Mouse (Mus musculus): ENCODE data around the gene Plekhg5.
A peak's percentile ranks its signal among the peaks of the same experiment; 100 is the strongest.

Plekhg5 gene

DNA sequence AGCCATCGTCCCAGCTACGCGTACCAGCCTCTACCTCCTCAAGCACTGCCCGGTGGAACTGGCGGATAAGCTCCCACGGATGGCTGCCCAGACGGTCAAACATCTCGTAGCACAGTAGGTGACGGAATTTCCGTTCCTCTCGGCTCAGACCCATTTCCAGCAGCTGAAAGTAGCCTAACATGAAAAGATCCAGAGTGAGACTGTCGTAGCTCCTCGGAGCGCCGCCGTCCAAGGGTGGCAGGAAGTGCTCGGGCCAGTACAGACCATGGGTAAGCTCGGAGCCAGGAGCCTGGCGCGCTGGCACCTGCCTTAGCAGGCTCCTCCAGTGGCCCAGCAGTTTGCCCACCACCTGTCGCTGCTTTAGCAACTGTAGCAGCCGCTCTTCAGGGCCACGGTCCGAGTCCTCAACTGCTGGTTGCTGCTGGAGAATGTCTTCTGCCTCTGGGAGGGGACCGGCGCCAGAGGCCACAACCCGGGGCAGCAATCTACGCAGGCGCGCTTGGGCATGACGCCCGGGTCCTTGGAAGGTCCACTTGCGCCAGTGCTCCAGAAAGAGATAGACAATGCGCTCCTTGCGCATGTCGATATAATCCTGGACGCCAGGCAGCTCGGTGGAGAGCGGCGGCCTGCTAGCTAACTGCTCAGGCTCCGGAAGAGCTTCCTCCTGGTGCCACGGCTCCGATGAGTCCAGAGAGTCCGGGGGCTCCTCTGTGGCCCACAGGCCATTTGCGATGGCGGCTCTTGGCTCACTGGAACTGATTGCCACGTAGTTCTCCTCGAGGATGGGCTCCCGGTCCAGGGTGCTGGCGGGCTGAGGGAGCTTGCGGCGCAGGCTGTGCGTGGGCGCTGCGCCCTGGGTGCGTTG is 53.1 kb downstream of the Plekhg5 start:
- DNase-seq (ENCODE audit: low spot score in 2 of 2): peak in 1 of 2 experiments; percentile 60

DNA sequence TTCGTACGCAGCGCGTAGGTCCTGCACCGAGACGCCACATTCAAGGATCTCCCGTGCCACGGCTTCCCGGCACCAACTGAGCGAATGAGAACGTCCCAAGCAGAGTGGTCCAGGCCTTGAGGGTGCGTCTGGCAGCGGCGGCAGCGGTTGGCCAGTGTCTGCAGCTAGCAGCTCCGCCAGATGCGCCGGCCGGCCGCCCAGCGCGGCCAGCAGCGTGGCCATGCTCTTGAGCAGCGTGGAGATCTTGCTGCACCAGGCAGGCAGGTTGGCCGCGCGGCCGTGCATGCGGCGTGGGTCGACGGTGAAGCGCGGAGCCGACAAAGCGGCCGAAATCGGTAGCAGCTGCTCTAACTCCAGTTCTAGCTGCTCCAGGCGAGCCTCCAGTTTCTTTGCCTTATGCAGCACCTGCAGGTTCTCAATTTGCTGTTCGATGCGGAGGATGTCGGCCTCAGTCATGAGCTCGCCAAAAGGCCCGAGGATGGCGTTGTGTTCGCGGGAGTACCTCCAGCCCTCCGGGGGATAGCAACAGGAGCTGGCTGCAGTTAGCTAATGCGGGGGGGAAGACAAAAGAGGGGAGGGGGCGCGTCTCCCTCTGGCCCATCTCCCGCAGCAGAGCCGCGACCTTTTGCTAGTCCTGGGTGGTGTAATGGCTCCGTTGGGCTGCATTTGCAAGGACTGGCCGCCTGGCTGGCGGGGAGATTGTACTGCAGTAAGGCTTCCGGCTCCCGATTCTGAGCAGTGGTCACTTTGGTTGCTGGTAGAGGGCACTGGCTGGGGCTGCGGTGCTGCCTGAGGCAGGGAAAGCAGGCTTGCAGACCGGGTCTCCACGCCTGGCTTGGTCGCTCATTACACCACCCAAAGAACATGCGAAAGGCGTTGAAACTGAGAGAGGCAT is 54.0 kb downstream of the Plekhg5 start:
- no peak for DNase-seq (ENCODE audit: low spot score in 2 of 2)

DNA sequence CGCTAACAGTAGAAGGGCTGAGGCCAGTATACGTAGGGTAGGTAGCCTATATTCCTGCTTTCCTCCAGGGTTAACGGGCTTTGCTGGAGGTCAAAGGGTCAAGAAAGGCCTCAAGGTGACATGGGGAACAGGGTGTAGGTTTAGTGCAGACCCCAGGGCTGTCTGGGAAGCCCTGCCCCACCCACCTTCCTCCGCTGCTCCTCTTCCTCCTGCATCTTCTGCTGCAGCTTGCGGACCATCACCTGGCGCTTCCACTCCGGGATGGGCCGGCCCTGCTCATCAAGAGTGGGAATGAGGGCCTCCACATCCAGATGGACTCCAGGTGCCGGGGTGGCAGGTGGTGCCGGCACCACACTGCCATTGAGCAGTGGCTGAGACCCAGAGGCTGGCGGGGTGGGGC is 55.6 kb downstream of the Plekhg5 start:
- no peak for DNase-seq (ENCODE audit: low spot score in 2 of 2)

DNA sequence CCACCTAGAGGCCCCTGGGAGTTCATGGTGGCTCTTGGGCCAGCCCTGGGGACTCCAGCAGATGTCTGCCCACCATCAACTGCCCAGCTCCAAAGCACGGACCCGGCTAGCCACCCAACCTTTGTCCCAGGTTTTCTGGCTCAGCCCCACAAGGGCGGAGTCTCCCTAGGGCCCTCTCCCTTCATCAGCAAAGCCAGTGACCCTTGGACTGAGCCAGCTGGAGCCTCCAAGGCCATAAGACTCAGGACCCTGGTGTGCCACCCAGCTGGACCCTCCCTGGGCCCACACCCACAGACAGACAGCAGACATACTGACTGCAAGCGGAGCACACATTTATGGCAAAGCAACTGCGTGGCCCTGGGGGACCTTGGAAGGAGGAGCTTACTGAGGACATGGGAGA is 56.5 kb downstream of the Plekhg5 start:
- no peak for DNase-seq (ENCODE audit: low spot score in 2 of 2)

DNA sequence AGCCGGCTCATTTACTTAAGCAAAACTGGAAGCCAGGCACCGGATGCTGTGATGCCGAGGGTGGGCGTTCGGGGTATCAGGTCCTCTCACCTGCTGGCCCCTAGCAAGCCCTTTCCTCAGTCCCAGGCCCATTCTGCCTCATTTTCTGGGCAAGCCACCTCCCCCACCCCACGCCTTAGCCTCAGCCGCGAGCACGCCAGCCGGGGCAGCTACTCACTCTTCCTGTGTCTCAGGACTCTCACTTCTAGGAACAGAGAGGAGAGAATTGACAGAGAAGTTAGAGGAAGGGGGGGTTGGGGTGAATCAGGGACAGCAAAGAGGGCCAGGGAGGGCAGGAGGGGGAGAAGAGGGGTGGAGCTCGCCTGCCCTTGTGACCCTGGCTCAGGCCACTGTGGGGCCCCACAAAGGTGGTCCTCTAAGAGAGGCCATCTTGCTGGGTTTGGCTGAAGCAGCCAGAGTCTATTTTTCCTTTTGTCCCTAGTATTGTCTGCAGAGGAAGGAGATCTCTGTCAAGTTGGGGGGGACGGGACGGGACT is 57.2 kb downstream of the Plekhg5 start:
- no peak for DNase-seq (ENCODE audit: low spot score in 2 of 2)

DNA sequence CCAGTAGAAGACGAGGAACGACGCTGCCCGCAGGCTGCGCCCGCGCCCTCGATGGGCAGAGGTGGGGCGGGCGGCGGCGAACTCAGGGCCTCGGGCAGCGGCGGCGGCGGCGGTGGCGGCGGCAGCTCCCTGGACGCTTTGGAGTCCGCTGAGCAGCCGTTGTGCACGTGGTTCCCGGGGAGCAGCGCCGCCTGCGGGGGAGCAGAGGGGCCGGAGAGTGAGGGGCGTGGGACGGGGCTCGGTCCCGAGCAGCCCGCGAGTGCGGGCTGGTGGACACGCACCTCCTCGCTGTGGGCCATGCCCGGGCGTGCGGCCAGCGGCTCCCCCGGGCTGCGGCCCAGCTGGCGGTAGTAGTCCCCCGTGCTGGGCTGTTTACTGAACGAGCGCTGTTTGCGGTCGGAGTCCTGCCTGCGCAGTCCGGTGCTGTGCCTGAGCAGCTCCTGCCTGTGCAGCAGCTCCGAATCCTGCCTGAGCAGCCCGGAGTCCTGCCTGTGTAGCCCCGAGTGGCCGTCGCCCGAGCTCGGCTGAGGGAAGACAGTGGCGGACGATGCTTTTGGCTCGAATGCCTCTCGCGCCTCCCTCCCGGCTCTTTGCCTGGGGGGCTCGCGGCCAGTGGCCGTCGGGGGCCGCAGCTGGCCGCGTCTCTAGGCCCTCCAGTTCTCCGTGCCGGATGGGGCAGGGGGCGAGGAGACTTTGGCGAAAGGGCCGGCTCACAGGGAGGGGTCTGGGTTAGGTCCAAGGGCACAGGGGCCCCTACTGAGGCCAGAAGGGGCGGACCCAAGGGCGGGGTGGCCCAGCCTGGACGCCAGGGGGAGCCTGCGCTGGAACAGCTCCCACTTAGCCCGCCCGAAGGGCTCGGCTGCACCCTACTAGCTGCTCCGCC is 58.7 kb downstream of the Plekhg5 start:
- DNase-seq (ENCODE audit: low spot score in 2 of 2): peak; percentile 58 to 59

DNA sequence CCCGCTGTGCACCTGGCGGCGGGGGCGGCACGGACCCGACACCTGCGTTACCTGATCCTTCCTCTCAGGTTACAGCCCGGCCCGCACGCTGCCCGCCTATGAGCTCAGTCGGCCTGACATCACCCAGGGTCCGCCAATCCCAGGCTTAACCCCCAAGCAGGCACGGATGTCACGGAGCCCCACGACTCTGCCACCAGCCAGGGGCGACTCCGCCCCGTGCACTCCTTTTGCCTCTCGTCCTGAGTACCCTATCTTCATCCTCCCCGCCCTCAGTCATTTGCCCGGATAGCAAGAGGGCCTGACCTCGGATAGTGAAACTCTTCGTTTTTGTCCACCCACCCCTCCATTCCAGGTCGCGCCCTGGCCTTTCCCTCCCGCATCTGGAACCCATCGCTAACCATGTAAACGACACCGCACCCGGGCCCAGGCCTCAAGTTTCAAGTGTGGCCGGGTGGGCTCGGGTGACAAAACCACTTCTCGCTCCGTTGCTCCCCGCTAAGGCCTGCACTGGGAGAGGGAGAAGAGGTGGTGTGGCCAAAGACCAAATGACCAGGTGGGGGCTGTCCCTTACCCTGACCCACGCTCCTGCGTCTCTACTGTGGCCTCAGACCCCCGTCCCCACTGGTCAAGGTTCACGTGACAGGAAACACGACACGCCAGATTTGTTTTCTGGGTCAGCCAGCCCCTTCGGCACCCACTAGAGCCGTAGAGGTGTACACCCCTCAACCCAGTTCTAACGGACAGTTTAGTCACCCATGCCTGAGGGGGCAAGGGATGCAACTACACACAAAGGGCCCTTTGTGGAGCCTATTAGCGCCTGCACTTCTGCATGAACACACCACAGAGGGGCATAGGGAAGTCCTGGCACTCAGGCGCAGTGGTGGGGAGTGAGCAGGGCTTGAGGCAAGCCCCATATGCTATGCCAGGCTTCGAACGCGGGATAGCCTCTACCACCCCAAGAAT is 59.8 kb downstream of the Plekhg5 start:
- no peak for DNase-seq (ENCODE audit: low spot score in 2 of 2)

DNA sequence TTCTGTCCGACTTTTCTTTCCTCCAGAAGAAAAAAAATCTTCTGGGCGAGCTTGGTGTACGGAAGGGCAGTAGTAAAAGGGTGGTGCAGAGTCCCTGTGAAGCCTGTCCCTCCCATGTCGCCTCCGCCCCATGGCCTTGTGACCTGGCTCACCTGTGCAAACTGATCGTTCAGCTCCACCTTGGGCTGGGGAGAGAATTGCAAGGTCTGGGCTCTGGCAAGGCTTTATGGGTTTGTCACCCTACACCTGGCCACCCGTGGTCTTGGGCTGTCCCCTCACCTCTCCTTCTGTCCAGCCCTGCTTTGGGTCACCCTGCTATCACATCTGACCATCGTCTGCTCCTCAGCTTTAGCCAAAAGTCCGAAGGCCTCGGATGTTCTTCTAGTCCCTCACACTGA is 60.5 kb downstream of the Plekhg5 start:
- DNase-seq (ENCODE audit: low spot score in 2 of 2): no peak

DNA sequence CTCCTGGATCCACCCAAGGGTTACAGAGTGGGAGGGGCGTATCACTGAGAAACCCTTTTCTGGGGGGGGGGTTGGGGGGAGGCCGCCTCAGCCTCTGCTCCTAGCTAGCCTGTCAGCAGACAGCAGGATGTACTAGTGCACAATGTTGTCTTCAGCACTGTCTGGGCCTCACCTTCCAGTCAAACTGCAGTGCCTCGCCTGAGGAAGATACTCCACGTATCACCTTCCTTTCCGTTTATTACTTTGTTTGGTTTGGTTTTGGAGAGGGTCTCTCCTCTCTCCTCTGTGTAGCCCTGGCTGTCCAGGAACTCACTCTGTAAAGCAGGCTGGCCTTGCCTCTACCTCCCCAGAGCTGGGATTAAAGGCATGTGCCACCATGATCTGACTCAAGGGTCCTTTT is 60.9 kb downstream of the Plekhg5 start:
- DNase-seq (ENCODE audit: low spot score in 2 of 2): no peak

DNA sequence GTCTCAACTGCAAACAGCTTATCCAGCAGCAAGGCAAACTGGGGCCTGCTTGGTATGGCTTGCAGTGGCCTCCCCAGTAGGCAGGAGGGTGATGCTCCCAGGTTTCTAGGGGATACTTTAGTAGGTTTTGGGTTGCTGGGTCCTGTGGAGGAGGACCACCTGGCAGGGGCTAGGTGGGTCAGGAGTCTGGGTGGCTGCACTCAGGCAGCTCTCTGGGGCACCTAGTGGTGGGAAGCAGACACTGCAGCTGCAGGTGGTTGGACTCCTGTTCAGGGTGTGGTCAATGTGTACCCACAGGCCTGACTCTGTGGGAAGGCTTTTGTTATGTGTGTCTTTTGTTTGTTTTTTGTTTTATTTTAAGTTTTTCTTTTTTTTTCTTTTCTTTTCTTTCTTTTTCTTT is 62.2 kb downstream of the Plekhg5 start:
- DNase-seq (ENCODE audit: low spot score in 2 of 2): peak in 1 of 2 experiments; percentile 49

DNA sequence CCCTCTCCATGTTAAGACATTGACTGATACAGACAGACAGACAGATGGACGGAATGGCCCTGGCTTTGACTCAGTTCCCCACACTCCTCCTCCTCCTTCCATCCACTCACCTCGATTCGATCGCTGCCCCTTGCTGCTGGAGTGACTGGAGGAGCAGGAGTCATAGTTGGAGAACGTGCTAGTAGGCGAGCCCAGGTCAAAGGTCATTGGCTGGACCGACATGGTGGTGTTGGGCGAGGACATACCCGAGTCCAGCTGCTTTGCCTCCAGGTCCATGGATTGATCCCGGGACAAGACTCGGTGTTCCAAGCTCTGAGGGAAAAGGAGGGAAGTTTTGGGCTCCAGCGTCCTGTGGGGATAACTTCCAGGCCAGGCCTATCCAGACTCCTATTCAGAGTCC is 63.1 kb downstream of the Plekhg5 start:
- no peak for DNase-seq (ENCODE audit: low spot score in 2 of 2)

DNA sequence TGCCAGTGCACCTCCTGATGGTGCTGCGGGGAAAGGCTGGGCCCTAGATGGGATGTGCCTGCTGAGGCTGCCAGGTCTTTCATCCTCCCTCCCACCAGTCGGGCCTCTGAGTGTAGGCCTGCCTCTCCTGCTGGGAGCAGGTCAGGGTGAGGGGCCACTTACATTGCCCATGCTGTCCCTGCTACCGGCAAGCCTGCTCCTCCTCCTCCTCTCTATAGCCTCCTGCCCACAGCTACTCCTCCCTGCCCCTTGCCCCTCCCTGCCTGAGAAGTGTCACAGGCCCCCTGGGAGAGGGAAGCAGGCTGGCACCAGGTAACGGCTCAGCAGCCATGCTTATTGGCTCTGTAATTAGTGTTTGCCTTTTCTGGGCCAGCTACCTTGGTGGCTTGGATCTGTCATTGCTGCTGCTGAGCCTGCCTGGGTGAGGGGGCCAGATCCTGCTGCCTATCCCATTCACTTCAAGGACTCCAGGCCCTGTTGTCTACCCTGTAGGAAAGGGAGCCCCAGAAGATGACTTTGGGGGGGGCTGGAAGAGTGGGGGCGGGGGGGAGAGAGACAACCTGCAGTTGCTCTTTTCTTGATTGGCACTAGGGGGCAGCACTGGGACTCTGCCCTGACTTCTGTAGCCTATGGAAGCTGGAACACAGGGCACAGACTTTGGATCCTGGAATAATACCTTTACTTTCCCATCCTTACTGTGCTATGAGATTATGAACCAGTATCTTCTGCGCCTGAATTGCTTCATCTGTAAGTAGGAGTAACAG is 64.0 kb downstream of the Plekhg5 start:
- no peak for DNase-seq (ENCODE audit: low spot score in 2 of 2)

DNA sequence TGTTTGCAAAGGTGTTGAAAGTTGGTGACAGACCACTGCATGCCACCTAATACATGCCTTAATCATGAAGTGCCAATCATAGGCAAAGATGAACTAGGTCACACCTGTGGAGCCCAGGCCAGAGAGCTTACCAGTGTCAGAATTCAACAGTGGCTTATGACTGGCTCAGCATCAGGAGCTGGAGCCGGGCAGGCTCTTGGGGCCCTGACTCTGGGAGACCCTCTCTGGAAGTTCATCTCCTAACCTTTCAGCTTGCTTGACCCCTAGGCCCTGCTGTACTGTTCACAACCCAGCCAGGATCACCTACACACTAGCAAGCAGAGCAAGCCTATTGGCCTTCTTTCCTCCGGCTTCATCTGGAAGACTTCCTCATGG is 64.6 kb downstream of the Plekhg5 start:
- DNase-seq (ENCODE audit: low spot score in 2 of 2): no peak

DNA sequence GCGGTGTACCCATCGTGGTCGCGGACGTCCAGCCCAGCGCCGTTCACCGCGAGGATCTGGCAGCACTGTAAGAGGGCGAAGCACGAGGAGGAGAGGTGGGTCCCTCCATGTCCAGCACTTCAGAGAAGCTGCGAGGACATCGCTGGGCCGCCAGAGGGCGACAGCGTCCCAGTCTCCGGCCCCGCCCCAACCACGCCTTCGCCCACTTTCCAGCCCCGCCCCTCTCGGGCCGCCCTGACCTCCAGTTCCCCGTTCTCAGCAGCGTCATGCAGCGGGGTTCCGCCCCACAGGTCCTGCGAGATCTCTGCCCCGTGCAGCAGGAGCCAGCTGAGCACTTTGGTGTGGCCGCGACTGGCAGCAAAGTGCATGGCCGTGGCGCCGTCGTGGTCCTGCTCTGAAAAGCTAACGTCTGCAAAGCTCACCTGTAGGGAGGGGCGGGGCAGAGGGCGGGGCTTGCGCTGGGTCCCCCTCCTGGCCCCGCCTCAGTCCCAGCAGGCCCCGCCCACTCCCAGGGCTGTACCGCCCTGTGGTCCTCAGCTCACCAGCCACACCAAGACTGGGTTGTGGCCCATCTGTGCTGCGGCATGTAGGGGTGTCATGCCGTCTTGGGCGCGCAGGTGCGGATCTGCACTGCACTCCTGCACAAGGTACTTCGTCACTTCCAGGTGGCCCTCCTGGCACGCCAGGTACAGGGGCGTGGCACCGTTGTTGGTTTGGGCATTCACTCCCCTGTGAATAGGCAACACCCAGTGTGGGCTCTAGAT is 66.4 kb downstream of the Plekhg5 start:
- peak; percentile 86 to 88 for DNase-seq (ENCODE audit: low spot score in 2 of 2)

DNA sequence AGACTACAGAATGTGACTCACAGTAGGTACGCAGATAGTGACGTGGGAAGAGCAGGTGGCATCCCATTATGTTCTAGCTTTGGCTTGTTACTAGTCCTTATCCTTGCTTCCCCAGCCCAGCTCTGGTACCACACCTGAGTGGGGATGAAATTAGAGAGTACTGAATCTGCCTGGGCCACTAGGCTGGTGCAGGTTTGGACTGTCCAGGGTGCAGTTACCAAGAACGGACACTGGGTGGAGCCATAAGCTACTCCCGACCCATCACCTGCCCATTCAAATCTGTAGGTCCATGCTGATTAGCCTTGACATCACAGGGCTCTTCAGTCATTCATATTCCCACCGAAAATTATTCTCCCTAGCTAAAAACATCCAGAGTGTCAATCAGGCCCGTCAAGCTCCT is 68.1 kb downstream of the Plekhg5 start:
- DNase-seq (ENCODE audit: low spot score in 2 of 2): peak in 1 of 2 experiments; percentile 43

DNA sequence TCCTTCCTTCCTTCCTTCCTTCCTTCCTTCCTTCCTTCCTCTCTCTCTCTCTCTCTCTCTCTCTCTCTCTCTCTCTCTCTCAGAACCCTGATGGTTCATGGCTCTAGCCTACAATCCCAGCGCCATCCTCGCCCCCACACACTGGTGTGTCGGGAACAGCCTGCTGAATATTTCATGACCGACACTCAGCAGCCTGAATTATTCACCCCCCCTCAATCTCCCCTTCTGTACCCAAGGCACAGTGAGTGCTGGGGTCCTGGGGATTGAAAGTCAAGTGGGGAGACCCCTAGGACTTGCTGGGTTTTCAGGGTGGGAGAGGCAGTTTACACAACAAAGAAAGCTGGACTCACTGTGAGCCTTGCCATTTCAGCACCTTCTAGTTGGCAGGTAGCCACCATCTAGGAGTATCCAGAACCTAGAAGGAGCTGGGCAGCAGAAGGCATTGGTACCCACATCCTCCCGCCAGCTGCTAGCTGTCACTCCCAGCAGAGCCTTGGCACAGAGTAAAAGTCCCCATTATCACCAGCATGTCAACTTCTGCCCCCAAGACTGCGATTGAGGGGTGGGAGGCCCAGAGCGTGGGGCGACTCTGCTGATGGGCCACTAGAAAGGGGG is 69.3 kb downstream of the Plekhg5 start:
- no peak for DNase-seq (ENCODE audit: low spot score in 2 of 2)

DNA sequence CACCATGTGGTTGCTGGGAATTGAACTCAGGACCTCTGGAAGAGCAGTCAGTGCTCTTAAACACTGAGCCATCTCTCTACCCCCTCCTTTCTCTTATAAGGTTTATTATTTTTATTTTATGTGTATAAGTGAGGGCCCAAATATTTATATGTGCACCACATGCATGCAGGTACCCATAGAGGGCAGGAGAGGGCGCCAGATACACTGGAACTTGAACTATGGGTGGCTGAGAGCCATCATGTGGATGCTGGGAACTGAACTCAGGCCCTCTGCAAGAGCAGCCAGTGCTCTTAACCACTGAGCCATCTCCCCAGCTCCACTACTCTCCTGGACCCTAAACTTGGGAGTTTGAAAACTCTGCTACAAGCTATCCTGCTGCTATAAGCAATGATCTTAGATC is 71.3 kb downstream of the Plekhg5 start:
- no peak for DNase-seq (ENCODE audit: low spot score in 2 of 2)

DNA sequence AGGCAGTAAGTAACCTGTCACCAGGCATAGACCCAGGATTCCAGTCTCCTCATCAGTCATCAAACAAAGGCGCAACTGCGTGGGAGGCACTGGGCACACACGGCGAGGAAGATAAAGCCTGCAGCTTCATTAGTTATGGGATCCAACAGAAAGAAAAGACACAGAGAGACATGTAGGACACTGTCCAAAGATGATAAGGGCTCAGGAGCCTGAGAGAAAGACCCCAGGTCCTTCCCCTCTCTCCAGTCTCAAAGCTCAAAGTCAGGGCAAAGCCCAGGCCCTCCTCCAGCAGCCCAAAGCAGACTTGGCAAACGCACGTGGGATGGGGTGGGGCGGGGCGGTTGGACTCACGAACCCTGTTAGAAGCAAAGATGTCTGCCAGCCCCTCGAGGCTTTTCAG is 73.2 kb downstream of the Plekhg5 start:
- no peak for DNase-seq (ENCODE audit: low spot score in 2 of 2)

Measured in urinary bladder, postnatal 36 days (tissue).